Mouse (Mus musculus) testis, adult 2 months (tissue): ENCODE measurements at regions not wholly inside any gene's neighbourhood (a gene's known extent, or its start where the extent isn't known, plus 50 kb on each side); places are given as distances from the start of the nearest gene placed in this dataset.

Experiments
- CTCF ChIP-seq: fragments of 200-500 bp; IDR thresholded peaks from 2 replicates; pipeline ENCODE4 v1.5.1; 2012; ENCODE audit warnings: low read depth, mild to moderate bottlenecking, inconsistent platforms, low read length, moderate library complexity; ENCODE audit not compliant: control insufficient read depth, insufficient read depth, insufficient replicate concordance
- POLR2A ChIP-seq: fragments of 200-500 bp; IDR thresholded peaks from 2 replicates; pipeline ENCODE4 v1.6.1; 2012; ENCODE audit warnings: low read depth, mild to moderate bottlenecking, inconsistent platforms, low read length, moderate library complexity; ENCODE audit not compliant: control insufficient read depth

DNA sequence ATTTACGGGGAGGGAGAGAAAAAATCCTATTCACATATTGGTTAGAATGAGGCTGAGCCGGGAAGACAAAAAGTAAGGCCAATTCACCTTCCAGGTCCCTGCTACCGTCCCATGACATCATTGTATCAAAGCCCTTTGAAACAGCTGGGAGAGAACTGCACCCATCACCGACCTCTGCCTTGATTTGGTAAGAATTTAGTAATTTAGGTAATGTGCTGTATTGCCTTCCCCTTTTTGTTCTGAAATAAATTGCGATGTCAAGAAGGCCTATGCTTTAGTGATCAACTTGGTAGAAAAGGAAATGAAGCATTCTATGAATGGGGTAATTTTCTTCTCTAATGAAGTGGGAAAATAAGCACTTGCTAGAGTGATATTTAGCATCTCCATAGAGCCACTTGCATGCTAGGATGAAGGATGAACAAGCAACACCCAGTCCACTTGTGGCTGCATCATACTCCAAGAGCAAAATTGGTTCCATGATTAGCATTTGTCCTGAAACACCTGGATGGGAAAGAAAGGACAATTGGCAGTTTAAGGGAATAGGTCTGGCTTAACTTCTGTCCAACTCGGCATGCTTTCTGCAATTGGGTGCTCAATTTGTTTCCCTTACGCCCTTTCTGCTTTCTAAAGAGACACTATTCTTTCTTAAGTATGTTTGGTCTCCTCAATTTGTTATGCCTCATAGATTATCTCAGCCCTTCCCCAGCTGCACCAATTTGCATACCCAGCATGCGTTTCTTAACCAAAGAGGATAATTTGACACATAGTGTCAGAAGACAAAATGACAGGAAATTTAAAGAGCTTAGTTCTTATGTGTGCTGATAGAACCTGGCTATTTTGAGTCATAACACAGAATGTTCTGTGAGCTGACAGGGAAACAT, 114.2 kb upstream of the Kitl start:
- TF ChIP-seq CTCF, result no peak
- no peak for TF ChIP-seq POLR2A
